Mouse (Mus musculus) 3T3-L1 (cell line): ENCODE measurements around the gene Rab8b.
"Not testable (repeated sequence)": the region's sequence is repeated elsewhere in the genome, so short reads cannot be mapped to it uniquely, and the experiment has no call there.

Source experiments
- DNase-seq: peaks from one replicate; pipeline ENCODE4 v3.0.0-alpha.2; 2015; ENCODE audit warnings: low read depth, low spot score

Rab8b gene

GRCm38 (mm10) chr9:66887301-66887902 is 32.1 kb downstream of the Rab8b start:
- peak; percentile 28 for DNase-seq

GRCm38 (mm10) chr9:66886818-66887217 is 32.7 kb downstream of the Rab8b start:
- DNase-seq: peak; percentile 61

GRCm38 (mm10) chr9:66886366-66886765 is 33.1 kb downstream of the Rab8b start:
- DNase-seq: no peak

GRCm38 (mm10) chr9:66884609-66885008 is 34.9 kb downstream of the Rab8b start:
- no peak for DNase-seq

- DNase-seq: no peak
Measured at GRCm38 (mm10) chr9:66883500-66883899, 36.0 kb downstream of the Rab8b start.

- DNase-seq: peak; percentile 27
Measured at GRCm38 (mm10) chr9:66882406-66882821, 37.1 kb downstream of the Rab8b start.

GRCm38 (mm10) chr9:66881858-66882257 is 37.6 kb downstream of the Rab8b start:
- no peak for DNase-seq

GRCm38 (mm10) chr9:66880752-66881151 is 38.7 kb downstream of the Rab8b start:
- no peak for DNase-seq

GRCm38 (mm10) chr9:66879486-66879885 is 40.0 kb downstream of the Rab8b start:
- DNase-seq: no peak

GRCm38 (mm10) chr9:66878899-66879298 is 40.6 kb downstream of the Rab8b start:
- no peak for DNase-seq

GRCm38 (mm10) chr9:66876577-66876976 is 42.9 kb downstream of the Rab8b start:
- DNase-seq: peak; percentile 94

GRCm38 (mm10) chr9:66874297-66874696 is 45.2 kb downstream of the Rab8b start:
- DNase-seq: no peak

GRCm38 (mm10) chr9:66873531-66873930 is 46.0 kb downstream of the Rab8b start:
- no peak for DNase-seq

- not testable (repeated sequence) for DNase-seq
Measured at GRCm38 (mm10) chr9:66873009-66873408, 46.5 kb downstream of the Rab8b start.

- no peak for DNase-seq
Measured at GRCm38 (mm10) chr9:66872015-66872727, 47.3 kb downstream of the Rab8b start.

- DNase-seq: no peak
Measured at GRCm38 (mm10) chr9:66864708-66865107, 54.8 kb downstream of the Rab8b start.

- no peak for DNase-seq
Measured at GRCm38 (mm10) chr9:66863456-66863855, 56.0 kb downstream of the Rab8b start.

- DNase-seq: no peak
Measured at GRCm38 (mm10) chr9:66862202-66862601, 57.3 kb downstream of the Rab8b start.

GRCm38 (mm10) chr9:66861104-66861767 is 58.3 kb downstream of the Rab8b start:
- DNase-seq: no peak

- DNase-seq: no peak
Measured at GRCm38 (mm10) chr9:66859523-66859922, 60.0 kb downstream of the Rab8b start.

GRCm38 (mm10) chr9:66855865-66856264 is 63.6 kb downstream of the Rab8b start:
- DNase-seq: no peak

- DNase-seq: no peak
Measured at GRCm38 (mm10) chr9:66852592-66852991, 66.9 kb downstream of the Rab8b start.

GRCm38 (mm10) chr9:66850966-66851365 is 68.5 kb downstream of the Rab8b start:
- no peak for DNase-seq
